Mouse (Mus musculus): ENCODE data around the gene Methig1. TPM values are rescaled to one million over a fixed set of nuclear protein-coding genes. Genes with fewer than 3 reads are reported as not detected.
"Not testable (repeated sequence)": the region's sequence is repeated elsewhere in the genome, so short reads cannot be mapped to it uniquely, and the experiment has no call there.

Gene Methig1
- total and polyA plus RNA-seq, 3 experiments = not detected

- peak in 2 of 3 experiments; percentile 26 to 36; a peak in 4 of 6 replicates for TF ChIP-seq CTCF (IDR thresholded peaks at IDR 0.05 in 2 of 3, conservative IDR thresholded peaks at IDR 0.05 in 1 of 3; ENCODE audit: control insufficient read depth in 1 of 3, insufficient read depth in 1 of 3, low read depth in 2 of 3, low read length in 3 of 3, poor library complexity in 1 of 3, severe bottlenecking in 1 of 3)
- not testable (repeated sequence) for H3K4me3 ChIP-seq (ENCODE audit: control insufficient read depth in 1 of 2, insufficient read depth in 1 of 2, low read depth in 2 of 2, low read length in 2 of 2); H3K36me3 ChIP-seq (ENCODE audit: control insufficient read depth in 1 of 2, insufficient read depth in 2 of 2, low read length in 2 of 2); H3K79me2 ChIP-seq (ENCODE audit: control insufficient read depth, insufficient read depth, low read length, poor library complexity); H3K4me1 ChIP-seq (ENCODE audit: control insufficient read depth in 1 of 2, insufficient read depth in 2 of 2, low read length in 2 of 2); H3K27me3 ChIP-seq (ENCODE audit: control insufficient read depth in 1 of 2, insufficient read depth in 2 of 2, low read length in 2 of 2); H3K9ac ChIP-seq (ENCODE audit: control insufficient read depth, low read depth, low read length, poor library complexity, severe bottlenecking); H3K9me3 ChIP-seq (replicated peaks; ENCODE audit: insufficient read depth, low read length); DNase-seq (ENCODE audit: low read depth, low spot score); H3K27ac ChIP-seq (ENCODE audit: control insufficient read depth, low read depth, low read length)
Observed at GRCm38 (mm10) chr15:100332077-100332961, 20.6 kb upstream of the Methig1 start.

DNA sequence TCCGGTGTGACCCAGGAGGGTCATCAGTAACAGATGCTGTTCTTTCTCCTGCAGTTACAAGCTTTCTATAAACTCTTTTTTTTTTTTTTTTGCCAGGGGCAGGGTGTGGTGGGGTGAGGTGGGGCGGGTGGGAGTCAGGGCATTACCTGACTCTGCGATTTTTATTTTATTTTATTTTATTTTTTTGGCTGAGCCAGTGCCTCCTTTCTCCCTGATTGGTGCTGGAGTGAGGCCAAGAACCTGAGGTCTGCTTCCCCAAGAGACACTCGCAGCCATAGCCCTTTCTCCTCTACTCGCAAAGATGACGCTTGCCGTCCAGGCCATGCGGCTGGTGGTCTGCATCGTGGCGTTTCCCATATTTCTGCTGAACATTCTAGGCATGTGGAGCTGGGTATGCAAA, 18.3 kb upstream of the Methig1 start, which contains the start of gene Mettl7a3:
Gene Mettl7a3 (plus strand): TSS at position 301 of the 400 bp plus-strand sequence.
- Histone ChIP-seq H3K4me1 (ENCODE audit: control insufficient read depth in 1 of 2, insufficient read depth in 2 of 2, low read length in 2 of 2) (peaks cover 3 to 4% of the 10 kb centered on the region in 2 experiments), H3K79me2 (ENCODE audit: control insufficient read depth, insufficient read depth, low read length, poor library complexity) (no peaks in the 10 kb centered on the region), H3K27ac (ENCODE audit: control insufficient read depth, low read depth, low read length) (no peak within 1 kb of the TSS), H3K9ac (ENCODE audit: control insufficient read depth, low read depth, low read length, poor library complexity, severe bottlenecking) (no peak within 1 kb of the TSS), H3K4me3 (ENCODE audit: control insufficient read depth in 1 of 2, insufficient read depth in 1 of 2, low read depth in 2 of 2, low read length in 2 of 2) (no peak within 1 kb of the TSS), H3K27me3 (ENCODE audit: control insufficient read depth in 1 of 2, insufficient read depth in 2 of 2, low read length in 2 of 2) (no peaks in the 10 kb centered on the region), H3K36me3 (ENCODE audit: control insufficient read depth in 1 of 2, insufficient read depth in 2 of 2, low read length in 2 of 2) (peaks cover 0 to 3% of the 10 kb centered on the region in 2 experiments; a peak in 1 of 4 replicates), H3K9me3 (replicated peaks; ENCODE audit: insufficient read depth, low read length) (no peaks in the 10 kb centered on the region)
- no peak for DNase-seq (ENCODE audit: low read depth, low spot score)
- TF ChIP-seq KAT2A (conservative IDR thresholded peaks at IDR 0.05; ENCODE audit: low read depth, low read length) (no peak), GATA1 (IDR thresholded peaks at IDR 0.05; ENCODE audit: low read depth, low read length) (no peak), JUND (IDR thresholded peaks at IDR 0.05; ENCODE audit: low read depth, low read length) (no peak), CTCF (IDR thresholded peaks at IDR 0.05 in 2 of 3, conservative IDR thresholded peaks at IDR 0.05 in 1 of 3; ENCODE audit: control insufficient read depth in 1 of 3, insufficient read depth in 1 of 3, low read depth in 2 of 3, low read length in 3 of 3, poor library complexity in 1 of 3, severe bottlenecking in 1 of 3) (no peak), MEF2A (IDR thresholded peaks at IDR 0.05; ENCODE audit: extremely low read depth, insufficient replicate concordance, low read depth, low read length, poor library complexity, severe bottlenecking) (no peak), UBTF (IDR thresholded peaks at IDR 0.05; ENCODE audit: borderline replicate concordance, insufficient read depth, low read depth, low read length) (no peak), SMC3 (IDR thresholded peaks at IDR 0.05; ENCODE audit: low read depth, low read length) (no peak), NRF1 (IDR thresholded peaks at IDR 0.05; ENCODE audit: insufficient read depth, low read depth, low read length, poor library complexity, severe bottlenecking) (no peak), NELFE (IDR thresholded peaks at IDR 0.05; ENCODE audit: low read depth, low read length) (no peak), MAX (IDR thresholded peaks at IDR 0.05; ENCODE audit: low read length) (no peak), BHLHE40 (IDR thresholded peaks at IDR 0.05; ENCODE audit: borderline replicate concordance, low read depth, low read length) (no peak)

DNA sequence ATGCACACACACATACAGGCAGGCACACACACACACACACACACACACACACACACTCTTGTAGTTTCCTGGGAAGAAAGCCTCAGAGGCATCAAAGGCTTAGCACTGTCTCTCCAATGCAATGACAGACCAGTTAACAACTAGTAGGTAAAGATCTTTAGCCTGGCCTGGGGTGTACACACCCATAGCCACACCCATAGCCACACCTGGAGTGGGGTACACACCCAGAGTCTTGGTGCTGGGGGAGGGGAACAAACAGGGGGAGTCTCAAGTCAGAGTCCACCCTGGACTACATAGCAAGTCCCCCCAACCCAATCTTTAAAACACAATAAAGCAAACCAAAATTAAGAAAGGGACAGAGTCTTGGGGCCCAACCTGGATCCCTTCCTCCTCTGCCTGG, 15.6 kb upstream of the Methig1 start:
- not testable (repeated sequence) for H3K36me3 ChIP-seq (ENCODE audit: control insufficient read depth in 1 of 2, insufficient read depth in 2 of 2, low read length in 2 of 2); H3K9me3 ChIP-seq (replicated peaks; ENCODE audit: insufficient read depth, low read length); H3K27ac ChIP-seq (ENCODE audit: control insufficient read depth, low read depth, low read length); H3K9ac ChIP-seq (ENCODE audit: control insufficient read depth, low read depth, low read length, poor library complexity, severe bottlenecking); H3K4me3 ChIP-seq (ENCODE audit: control insufficient read depth in 1 of 2, insufficient read depth in 1 of 2, low read depth in 2 of 2, low read length in 2 of 2); H3K79me2 ChIP-seq (ENCODE audit: control insufficient read depth, insufficient read depth, low read length, poor library complexity); H3K4me1 ChIP-seq (ENCODE audit: control insufficient read depth in 1 of 2, insufficient read depth in 2 of 2, low read length in 2 of 2); DNase-seq (ENCODE audit: low read depth, low spot score); H3K27me3 ChIP-seq (ENCODE audit: control insufficient read depth in 1 of 2, insufficient read depth in 2 of 2, low read length in 2 of 2)
